Comparison of ENCODE assay signal across 9 mouse cellular contexts in genomic region chrX:153037972-153038744, GRCm38 (mm10). TPM values are rescaled to one million over a fixed set of nuclear protein-coding genes. Genes with fewer than 3 reads are reported as not detected.
DNase-seq lines count a peak whose midpoint lies in the region; ATAC-seq and TF ChIP-seq lines count a peak whose summit lies in the region.
"Not testable (repeated sequence)": the region's sequence is repeated elsewhere in the genome, so short reads cannot be mapped to it uniquely, and the experiment has no call there.
"Had no signal": no experiment of that assay in that cellular context is flagged by ENCODE, and none has a peak within 500 bp of the region (broad histone marks: within the 10 kb centered on the region; RNA-seq: fewer than 3 reads in every experiment).

No protein-coding gene starts in this region.

- H3K36me3 ChIP-seq in embryonic facial prominence, embryonic 10.5 days (replicated peaks); forebrain, embryonic 16.5 days (ENCODE audit: control insufficient read depth, insufficient read depth); heart, postnatal 0 days (replicated peaks; ENCODE audit: control insufficient read depth, insufficient read depth, low read length); intestine, embryonic 15.5 days; limb, embryonic 12.5 days; lung, embryonic 15.5 days; midbrain, postnatal 0 days (ENCODE audit: insufficient read depth, low read length): not testable (repeated sequence)

- peak overlapping the region; percentile 42 for H3K4me2 ChIP-seq in forebrain, embryonic 16.5 days (ENCODE audit: low read length)
- peak overlapping the region; percentile 70 for H3K4me2 ChIP-seq in heart, postnatal 0 days (ENCODE audit: low read depth, low read length)
- H3K4me2 ChIP-seq in intestine, embryonic 15.5 days (replicated peaks) = peak overlapping the region; percentile 60
- peak overlapping the region; percentile 58 for H3K4me2 ChIP-seq in limb, embryonic 12.5 days
- H3K4me2 ChIP-seq in lung, embryonic 15.5 days = peak overlapping the region; percentile 59
- peak overlapping the region; percentile 57; the same call in 1 of the 2 replicates for H3K4me2 ChIP-seq in midbrain, postnatal 0 days (ENCODE audit: low read depth, low read length, poor library complexity, severe bottlenecking)

- peak overlapping the region; percentile 65 for H3K4me3 ChIP-seq in embryonic facial prominence, embryonic 10.5 days
- H3K4me3 ChIP-seq in forebrain, embryonic 16.5 days (replicated peaks; ENCODE audit: low read length) = peak overlapping the region; percentile 66
- H3K4me3 ChIP-seq in heart, postnatal 0 days (ENCODE audit: low read depth, low read length) = peak overlapping the region; percentile 60
- peak overlapping the region; percentile 50; the same call in 1 of the 2 replicates for H3K4me3 ChIP-seq in intestine, embryonic 15.5 days (replicated peaks)
- H3K4me3 ChIP-seq in limb, embryonic 12.5 days (replicated peaks) = peak overlapping the region; percentile 50
- peak overlapping the region; percentile 54 for H3K4me3 ChIP-seq in lung, embryonic 15.5 days
- peak overlapping the region; percentile 41 for H3K4me3 ChIP-seq in midbrain, postnatal 0 days (ENCODE audit: low read depth, low read length)

- not testable (repeated sequence) for H3K4me1 ChIP-seq in embryonic facial prominence, embryonic 10.5 days; forebrain, embryonic 16.5 days (replicated peaks; ENCODE audit: control insufficient read depth, insufficient read depth, low read length); heart, postnatal 0 days (ENCODE audit: control insufficient read depth, insufficient read depth); intestine, embryonic 15.5 days (replicated peaks); limb, embryonic 12.5 days (replicated peaks); lung, embryonic 15.5 days; midbrain, postnatal 0 days (ENCODE audit: insufficient read depth, low read length)

- not testable (repeated sequence) for H3K9me3 ChIP-seq in embryonic facial prominence, embryonic 10.5 days; forebrain, embryonic 16.5 days (ENCODE audit: control insufficient read depth, low read length); heart, postnatal 0 days (replicated peaks; ENCODE audit: control insufficient read depth, low read length); intestine, embryonic 15.5 days; limb, embryonic 12.5 days; lung, embryonic 15.5 days; midbrain, postnatal 0 days (ENCODE audit: low read length)

- TF ChIP-seq CTCF in heart, postnatal 0 days (IDR thresholded peaks at IDR 0.05; ENCODE audit: low read depth); midbrain, postnatal 0 days (IDR thresholded peaks at IDR 0.05): not testable (repeated sequence)

- H3K27ac ChIP-seq in embryonic facial prominence, embryonic 10.5 days (replicated peaks) = peak overlapping the region; percentile 92
- H3K27ac ChIP-seq in forebrain, embryonic 16.5 days (ENCODE audit: low read length) = peak overlapping the region; percentile 95
- peak overlapping the region; percentile 69; the same call in 1 of the 2 replicates for H3K27ac ChIP-seq in heart, postnatal 0 days (ENCODE audit: low read depth)
- not testable (repeated sequence) for H3K27ac ChIP-seq in intestine, embryonic 15.5 days
- H3K27ac ChIP-seq in limb, embryonic 12.5 days = peak overlapping the region; percentile 93; the same call in 1 of the 2 replicates
- H3K27ac ChIP-seq in lung, embryonic 15.5 days = peak overlapping the region; percentile 80; the same call in 1 of the 2 replicates
- peak overlapping the region; percentile 81 for H3K27ac ChIP-seq in midbrain, postnatal 0 days (ENCODE audit: low read depth, low read length)

- not testable (repeated sequence) for DNase-seq in embryonic facial prominence, embryonic 10.5 days (ENCODE audit: low spot score); heart, postnatal 0 days (ENCODE audit: low spot score); midbrain, postnatal 0 days (ENCODE audit: low spot score)

- peaks cover 49% of the 10 kb centered on the region for H3K27me3 ChIP-seq in embryonic facial prominence, embryonic 10.5 days (replicated peaks; ENCODE audit: low read depth, poor library complexity, severe bottlenecking)
- not testable (repeated sequence) for H3K27me3 ChIP-seq in forebrain, embryonic 16.5 days (replicated peaks; ENCODE audit: control insufficient read depth, insufficient read depth, low read length); heart, postnatal 0 days (ENCODE audit: control insufficient read depth, insufficient read depth, low read length); intestine, embryonic 15.5 days (replicated peaks); lung, embryonic 15.5 days; midbrain, postnatal 0 days (ENCODE audit: insufficient read depth, low read length)
- H3K27me3 ChIP-seq in limb, embryonic 12.5 days = peaks cover 17% of the 10 kb centered on the region

- peak; percentile 89 for ATAC-seq in forebrain, embryonic 16.5 days
- ATAC-seq in heart, postnatal 0 days (ENCODE audit: insufficient read depth, low read depth) = peak; percentile 42; the same call in 1 of the 2 replicates
- peak; percentile 78 for ATAC-seq in intestine, embryonic 15.5 days
- ATAC-seq in limb, embryonic 12.5 days (ENCODE audit: insufficient number of reproducible peaks, insufficient read depth, low FRiP score, low TSS enrichment, low read depth) = peak; percentile 76
- ATAC-seq in lung, embryonic 15.5 days (ENCODE audit: borderline replicate concordance, extremely low read depth, low FRiP score, low TSS enrichment) = peak; percentile 78; the same call in 1 of the 2 replicates
- peak; percentile 88 for ATAC-seq in midbrain, postnatal 0 days (ENCODE audit: low FRiP score)

- not testable (repeated sequence) for TF ChIP-seq EP300 in heart, postnatal 0 days (IDR thresholded peaks at IDR 0.05; ENCODE audit: low read depth)

- 13% methylated on average over 7 of the region's 22 CpGs for WGBS in embryonic facial prominence, embryonic 10.5 days
- 26% methylated on average over 6 of the region's 22 CpGs for WGBS in forebrain, embryonic 16.5 days
- WGBS in heart, postnatal 0 days = 18% methylated on average over 7 of the region's 22 CpGs
- WGBS in intestine, embryonic 15.5 days = 30% methylated on average over 9 of the region's 22 CpGs
- 20% methylated on average over 7 of the region's 22 CpGs for WGBS in limb, embryonic 12.5 days
- 20% methylated on average over 7 of the region's 22 CpGs for WGBS in lung, embryonic 15.5 days
- WGBS in midbrain, postnatal 0 days = 9% methylated on average over 5 of the region's 22 CpGs

- H3K9ac ChIP-seq in forebrain, embryonic 16.5 days (replicated peaks; ENCODE audit: low read depth, low read length) = peak overlapping the region; percentile 48
- H3K9ac ChIP-seq in heart, postnatal 0 days (replicated peaks; ENCODE audit: low read depth, low read length); intestine, embryonic 15.5 days; limb, embryonic 12.5 days (replicated peaks); lung, embryonic 15.5 days; midbrain, postnatal 0 days (replicated peaks; ENCODE audit: low read length, poor library complexity, severe bottlenecking): not testable (repeated sequence)

RNA-seq across cellular contexts. Expression of gene Mageh1, which starts 0.8 kb away (rescaled TPM):
- polyA plus RNA-seq in embryonic facial prominence, embryonic 10.5 days (2016; fragmentation: Nextera tagmentation; extraction: Ambion mirVana) = 66.0 and 66.1 TPM in 2 replicates
- polyA plus RNA-seq in forebrain, embryonic 16.5 days (2015; fragmentation: Nextera tagmentation; extraction: Ambion mirVana) = 100 and 105 TPM in 2 replicates
- total RNA-seq in heart, postnatal 0 days (2014; rRNA removed; ENCODE audit: low replicate concordance) = 24.9 and 28.2 TPM in 2 replicates
- 26.8 and 29.3 TPM in 2 replicates for polyA plus RNA-seq in heart, postnatal 0 days (2015; fragmentation: Nextera tagmentation; extraction: Ambion mirVana)
- 39.1 and 39.9 TPM in 2 replicates for polyA plus RNA-seq in intestine, embryonic 15.5 days (2015; fragmentation: Nextera tagmentation; extraction: Ambion mirVana)
- polyA plus RNA-seq in limb, embryonic 12.5 days (2016; fragmentation: Nextera tagmentation; extraction: Ambion mirVana) = 57.2 and 58.2 TPM in 2 replicates
- polyA plus RNA-seq in lung, embryonic 15.5 days (2015; fragmentation: Nextera tagmentation; extraction: Ambion mirVana) = 46.1 and 51.0 TPM in 2 replicates
- 97.4 and 116 TPM in 2 replicates for total RNA-seq in midbrain, postnatal 0 days (2014; rRNA removed)
- polyA plus RNA-seq in midbrain, postnatal 0 days (2015; fragmentation: Nextera tagmentation; extraction: Ambion mirVana) = 151 and 155 TPM in 2 replicates

RNA-seq across cellular contexts. Expression of gene Usp51, which starts 31.9 kb away (rescaled TPM):
- polyA plus RNA-seq in embryonic facial prominence, embryonic 10.5 days (2016; fragmentation: Nextera tagmentation; extraction: Ambion mirVana) = 3.7 and 4.0 TPM in 2 replicates
- 1.7 and 2.0 TPM in 2 replicates for polyA plus RNA-seq in forebrain, embryonic 16.5 days (2015; fragmentation: Nextera tagmentation; extraction: Ambion mirVana)
- total RNA-seq in heart, postnatal 0 days (2014; rRNA removed; ENCODE audit: low replicate concordance) = 0.73 TPM in 1 of 2 replicates, not detected in the other
- polyA plus RNA-seq in heart, postnatal 0 days (2015; fragmentation: Nextera tagmentation; extraction: Ambion mirVana) = 0.19 and 0.22 TPM in 2 replicates
- 0.73 and 0.91 TPM in 2 replicates for polyA plus RNA-seq in intestine, embryonic 15.5 days (2015; fragmentation: Nextera tagmentation; extraction: Ambion mirVana)
- polyA plus RNA-seq in limb, embryonic 12.5 days (2016; fragmentation: Nextera tagmentation; extraction: Ambion mirVana) = 2.1 and 2.4 TPM in 2 replicates
- polyA plus RNA-seq in lung, embryonic 15.5 days (2015; fragmentation: Nextera tagmentation; extraction: Ambion mirVana) = 0.60 and 0.99 TPM in 2 replicates
- total RNA-seq in midbrain, postnatal 0 days (2014; rRNA removed) = 2.4 and 5.4 TPM in 2 replicates
- 3.4 and 3.9 TPM in 2 replicates for polyA plus RNA-seq in midbrain, postnatal 0 days (2015; fragmentation: Nextera tagmentation; extraction: Ambion mirVana)
- total RNA-seq: gastrocnemius, postnatal 36 days had no signal
- polyA plus RNA-seq: large intestine, adult 2 months had no signal
